Mouse (Mus musculus) brown adipose tissue, adult 24 weeks (tissue): ENCODE measurements around the gene Gm12355. TPM values are rescaled to one million over a fixed set of nuclear protein-coding genes. Genes with fewer than 3 reads are reported as not detected.

ENCODE experiments used
- H3K27ac ChIP-seq: fragments of 200-500 bp; replicated peaks from 2 replicates; pipeline ENCODE4 v1.5.1; 2012; ENCODE audit warnings: low read depth, mild to moderate bottlenecking, low read length
- H3K4me1 ChIP-seq: fragments of 200-500 bp; 2 replicates; pipeline ENCODE4 v1.6.1; 2012; ENCODE audit warnings: low read length, mixed read lengths; ENCODE audit not compliant: control insufficient read depth, insufficient read depth, insufficient read length
- H3K4me3 ChIP-seq: fragments of 200-500 bp; 2 replicates; pipeline ENCODE4 v1.5.1; 2012; ENCODE audit warnings: low read depth, mild to moderate bottlenecking, low read length, moderate library complexity; ENCODE audit not compliant: insufficient read depth
- polyA plus RNA-seq: library from polyadenylated mRNA; stranded (reverse); fragments of >200 nt; gene quantifications from 2 replicates; pipeline ENCODE4 v1.2.4, GENCODE M21; 2012; ENCODE audit not compliant: missing spikeins, insufficient read depth, insufficient read length

The Gm12355 gene
- polyA plus RNA-seq, 1 experiment = 5.2 TPM

- Histone ChIP-seq H3K4me3 (no peak overlapping the region), H3K4me1 (no peaks in the 10 kb centered on the region), H3K27ac (no peak overlapping the region)
Measured at GRCm38 (mm10) chr11:98590548-98591445, 34.7 kb downstream of the Gm12355 start.

DNA sequence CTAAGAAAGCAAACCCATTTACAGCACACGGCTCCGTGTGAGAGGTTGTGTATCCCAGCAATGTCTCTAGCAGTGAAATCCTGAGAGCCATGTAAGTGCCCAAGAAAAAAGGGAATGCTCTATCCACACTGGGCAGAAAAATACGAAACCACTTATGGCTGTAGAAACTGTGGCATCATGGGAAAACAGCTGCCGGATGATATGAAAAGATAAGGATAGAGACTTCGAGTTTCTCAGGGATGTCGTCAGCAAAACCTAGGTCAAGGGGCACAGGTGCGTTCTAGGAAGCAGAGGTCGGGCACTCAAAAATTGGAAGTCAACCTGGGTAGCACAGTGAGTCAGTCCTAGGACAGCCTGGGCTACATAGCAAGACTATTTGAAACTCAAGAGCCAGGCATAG lies 36.2 kb downstream of the Gm12355 start:
- Histone ChIP-seq H3K27ac (peak overlapping the region; percentile 92), H3K4me3 (no peak overlapping the region), H3K4me1 (no peaks in the 10 kb centered on the region)

- H3K27ac ChIP-seq = peak overlapping the region; percentile 92
- no peaks in the 10 kb centered on the region for H3K4me1 ChIP-seq
- no peak overlapping the region for H3K4me3 ChIP-seq
Measured at GRCm38 (mm10) chr11:98588833-98589281, 36.6 kb downstream of the Gm12355 start.

DNA sequence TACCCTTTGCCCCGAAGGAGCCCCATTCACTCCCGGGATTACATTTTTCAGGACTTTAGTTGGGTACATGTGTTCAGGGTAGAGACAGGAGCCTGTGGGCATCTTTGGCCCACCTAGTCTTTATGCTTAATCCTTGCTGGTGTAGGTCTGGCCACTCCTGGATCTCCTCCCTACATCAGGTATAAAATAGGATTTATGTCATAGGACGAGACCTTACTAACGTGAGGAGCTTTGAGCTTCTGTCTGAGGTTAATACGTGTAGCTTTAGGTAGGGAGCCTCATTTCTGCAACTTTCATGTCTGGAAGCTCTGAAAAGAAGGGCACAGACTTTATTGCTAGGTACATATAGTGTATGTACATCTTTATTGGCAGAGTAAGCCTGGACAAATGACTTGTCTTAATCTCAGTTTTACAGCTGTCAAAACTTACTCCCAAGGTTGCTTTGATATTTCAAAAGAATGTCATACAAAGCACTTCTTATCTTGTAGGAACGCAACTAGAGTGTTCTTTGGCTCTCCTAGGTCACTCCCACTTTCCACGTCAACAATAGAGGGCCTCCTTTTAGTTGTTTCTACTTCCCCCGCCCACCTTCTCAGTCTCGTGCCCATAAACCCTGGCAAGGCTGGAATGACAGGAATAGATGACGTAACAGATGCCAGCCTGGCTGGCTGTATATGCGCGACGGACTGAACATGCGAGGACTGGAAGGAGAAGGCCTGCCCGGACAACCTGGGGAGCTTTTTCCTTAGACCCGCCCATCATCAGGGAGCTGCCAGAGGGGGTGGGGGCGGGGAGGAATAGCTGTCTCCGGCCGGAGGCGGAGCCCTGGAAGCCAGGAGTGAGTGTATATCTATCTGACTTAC lies 37.5 kb downstream of the Gm12355 start:
- H3K4me1 ChIP-seq = peaks cover 5% of the 10 kb centered on the region
- peak overlapping the region; percentile 92 for H3K27ac ChIP-seq
- peak overlapping the region; percentile 64 for H3K4me3 ChIP-seq

DNA sequence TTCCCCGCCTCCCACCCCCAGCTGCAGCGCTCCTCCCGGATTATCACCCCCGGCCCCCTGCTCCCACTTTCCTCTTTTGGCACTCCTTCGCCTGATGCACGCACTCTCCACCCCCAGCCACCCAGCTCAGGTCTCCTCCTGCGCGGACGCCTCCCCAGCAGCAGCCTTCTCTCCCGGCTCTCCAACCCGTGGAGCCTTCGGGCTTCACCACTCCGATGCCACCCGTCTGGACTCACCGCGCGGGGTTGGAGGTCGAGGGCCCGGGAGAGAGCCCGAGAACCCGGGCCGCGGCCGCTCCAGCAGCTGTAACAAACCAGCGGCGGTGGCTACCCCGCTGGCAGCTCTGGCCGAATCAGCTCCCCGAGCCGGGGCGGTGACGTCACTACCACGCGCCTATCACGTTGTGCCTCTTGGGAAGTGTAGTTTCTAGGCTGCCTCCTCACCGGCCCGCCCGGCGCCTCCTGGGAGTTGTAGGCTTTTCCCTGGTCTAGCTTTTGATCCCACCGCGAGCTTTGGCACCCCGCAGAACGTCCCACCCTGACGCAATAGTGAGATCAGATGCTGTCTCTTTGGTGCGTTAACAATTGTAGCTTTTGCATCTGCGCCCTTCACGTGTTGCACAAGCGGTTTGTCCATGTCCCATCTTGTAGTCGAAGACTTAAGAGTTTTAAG lies 38.4 kb downstream of the Gm12355 start, which contains the start of gene Ormdl3:
Gene Ormdl3, minus strand, starts transcription at position 477 of the 672 bp plus-strand sequence.
- Histone ChIP-seq H3K27ac (peak within 1 kb of the TSS; percentile 99), H3K4me1 (peaks cover 8% of the 10 kb centered on the region), H3K4me3 (peak within 1 kb of the TSS; percentile 86)

- peak overlapping the region; percentile 86 for H3K4me3 ChIP-seq
- peak overlapping the region; percentile 99 for H3K27ac ChIP-seq
- H3K4me1 ChIP-seq = peaks cover 15% of the 10 kb centered on the region
Measured at GRCm38 (mm10) chr11:98586087-98586891, 39.2 kb downstream of the Gm12355 start.

DNA sequence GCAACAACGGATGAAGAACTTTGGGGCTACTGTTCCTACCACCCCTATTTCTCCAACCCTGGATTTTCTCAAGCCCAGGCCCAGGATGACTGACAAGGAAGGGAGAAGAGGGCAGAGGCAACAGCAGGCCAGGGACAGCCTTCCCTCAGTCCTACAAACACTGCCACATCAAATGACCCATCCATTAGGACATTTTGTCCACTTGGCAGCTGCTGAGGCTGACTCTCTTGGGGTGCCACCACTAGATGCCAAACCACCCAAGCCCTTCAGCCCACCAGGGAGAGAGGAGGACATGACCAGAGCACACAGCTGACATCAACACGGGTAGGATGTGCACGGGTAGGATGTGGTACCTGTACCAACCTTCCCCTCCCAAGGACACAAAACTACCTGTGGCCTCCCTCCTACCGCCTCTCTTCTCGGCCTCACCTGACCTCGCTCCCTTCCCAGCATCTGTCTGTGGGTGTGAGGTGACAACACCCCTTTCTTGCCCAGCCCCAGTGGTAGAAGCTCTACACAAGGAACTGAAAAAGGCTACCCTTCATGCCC lies 40.8 kb downstream of the Gm12355 start:
- Histone ChIP-seq H3K27ac (peak overlapping the region; percentile 99), H3K4me3 (peak overlapping the region; percentile 64), H3K4me1 (peaks cover 29% of the 10 kb centered on the region)

GRCm38 (mm10) chr11:98584146-98584545 lies 41.3 kb downstream of the Gm12355 start:
- Histone ChIP-seq H3K4me3 (peak overlapping the region; percentile 37), H3K4me1 (peaks cover 31% of the 10 kb centered on the region), H3K27ac (peak overlapping the region; percentile 99)

GRCm38 (mm10) chr11:98583571-98583970 lies 41.9 kb downstream of the Gm12355 start:
- Histone ChIP-seq H3K4me1 (peaks cover 31% of the 10 kb centered on the region), H3K27ac (peak overlapping the region; percentile 99), H3K4me3 (no peak overlapping the region)

DNA sequence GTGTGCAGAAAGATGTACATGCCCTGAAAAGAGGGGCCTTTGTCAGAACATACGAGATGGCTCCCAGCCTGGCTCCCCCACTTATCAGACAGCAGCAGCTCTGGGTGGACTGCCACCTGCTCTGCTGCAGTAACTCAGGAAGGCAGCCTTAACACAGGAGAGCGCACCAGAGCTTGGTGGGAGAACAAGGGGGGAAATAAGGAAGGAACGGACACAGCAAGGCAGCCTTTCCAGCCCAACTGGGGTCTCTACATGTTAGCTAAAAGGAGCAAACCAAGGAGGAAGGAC lies 42.3 kb downstream of the Gm12355 start:
- no peak overlapping the region for H3K4me3 ChIP-seq
- H3K27ac ChIP-seq = peak overlapping the region; percentile 68
- H3K4me1 ChIP-seq = peaks cover 31% of the 10 kb centered on the region

DNA sequence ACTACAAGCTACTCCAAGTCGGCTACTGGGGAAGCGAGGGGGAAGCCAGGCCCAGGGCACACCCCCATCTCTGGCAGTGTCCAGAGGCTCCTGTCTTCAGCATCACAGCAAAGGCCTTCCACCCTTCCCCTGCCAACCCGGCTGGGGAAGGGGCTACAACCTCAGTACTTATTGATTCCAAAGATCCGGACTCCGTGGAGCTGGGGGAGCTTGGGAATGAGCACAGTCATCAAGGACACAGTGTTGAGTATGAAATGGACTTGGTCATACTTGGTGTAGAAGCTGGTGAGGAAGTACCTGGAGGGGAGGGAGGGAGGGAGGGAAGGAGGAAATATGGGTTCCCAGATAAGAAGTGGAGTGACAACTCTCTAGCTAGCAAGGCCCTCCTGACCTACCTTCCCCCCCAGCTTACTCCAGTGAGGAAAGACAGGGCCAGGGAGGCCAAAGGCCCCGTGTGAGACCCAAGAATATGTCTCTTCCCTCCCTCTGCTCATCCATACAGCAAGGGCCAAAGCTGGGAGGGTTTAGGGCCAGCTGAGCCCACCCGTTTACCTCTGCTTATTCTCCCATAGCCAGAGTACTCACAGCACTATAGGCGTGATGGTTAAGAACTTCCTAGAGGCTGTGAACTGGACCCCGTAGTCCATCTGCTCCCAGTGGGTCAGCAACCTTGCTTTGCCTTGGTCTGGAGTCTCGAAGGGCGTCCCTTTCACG lies 42.8 kb downstream of the Gm12355 start:
- H3K4me1 ChIP-seq = peaks cover 31% of the 10 kb centered on the region
- H3K4me3 ChIP-seq = no peak overlapping the region

DNA sequence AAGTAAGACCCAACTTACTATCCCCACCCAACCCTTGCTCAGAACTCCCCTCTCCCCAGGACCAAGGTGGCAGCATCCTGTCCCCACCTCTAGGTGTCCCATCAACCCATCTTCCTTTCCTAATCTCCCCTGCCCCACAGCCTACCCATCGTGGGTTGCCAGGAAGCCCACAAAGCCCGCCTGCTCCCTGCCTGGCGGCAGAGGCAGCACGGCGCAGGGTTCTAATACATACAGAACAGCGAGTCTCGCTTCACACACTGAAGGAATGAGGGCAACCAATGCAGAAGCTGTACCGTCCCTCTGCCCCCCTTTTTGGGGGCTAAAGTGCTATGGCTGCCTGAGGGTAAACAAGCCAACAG lies 43.5 kb downstream of the Gm12355 start:
- Histone ChIP-seq H3K4me1 (peaks cover 31% of the 10 kb centered on the region), H3K4me3 (no peak overlapping the region), H3K27ac (peak overlapping the region; percentile 3; the same call in 1 of the 2 replicates)

More for the DNA sequence above, 42.8 kb downstream of the Gm12355 start:
- peak overlapping the region; percentile 68 for H3K27ac ChIP-seq

DNA sequence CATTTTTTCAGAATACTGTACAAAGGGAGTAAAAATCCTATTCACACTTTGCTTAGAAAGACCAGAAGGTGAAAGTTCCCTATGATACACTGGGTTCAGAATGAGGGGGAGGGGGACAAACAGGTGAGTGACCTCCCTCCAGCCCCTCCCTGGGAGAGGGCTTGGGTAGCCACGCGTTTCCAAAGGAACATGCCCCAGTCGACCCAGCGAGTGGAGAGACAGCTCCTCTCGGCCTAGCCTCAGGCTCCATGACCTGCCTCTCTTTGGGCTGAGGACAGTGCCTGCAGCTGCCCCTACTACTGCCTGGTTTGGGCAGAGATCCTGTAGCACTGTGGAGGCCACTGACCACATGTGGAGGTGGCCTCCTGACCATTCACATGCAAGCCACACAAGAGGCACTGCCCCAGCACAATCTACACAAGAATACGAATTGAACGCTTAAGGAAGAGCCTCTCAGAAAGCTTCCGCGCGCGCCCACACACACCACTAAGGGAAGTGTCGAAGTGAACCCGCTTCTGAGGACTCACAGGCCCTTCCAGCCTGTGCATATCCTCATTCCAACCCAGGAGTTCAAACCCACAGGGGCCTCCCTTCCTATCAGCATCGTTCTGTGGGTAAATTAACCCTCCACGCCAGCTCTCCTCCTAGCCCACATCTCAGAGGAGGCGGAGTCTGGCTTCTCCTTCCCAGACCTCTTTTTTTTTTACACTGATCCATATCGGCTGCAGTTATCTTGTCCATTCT lies 44.0 kb downstream of the Gm12355 start:
- peak overlapping the region; percentile 43 for H3K27ac ChIP-seq
- H3K4me1 ChIP-seq = peaks cover 31% of the 10 kb centered on the region
- no peak overlapping the region for H3K4me3 ChIP-seq
